Mouse (Mus musculus): ENCODE results near the gene Osbpl3.

DNA sequence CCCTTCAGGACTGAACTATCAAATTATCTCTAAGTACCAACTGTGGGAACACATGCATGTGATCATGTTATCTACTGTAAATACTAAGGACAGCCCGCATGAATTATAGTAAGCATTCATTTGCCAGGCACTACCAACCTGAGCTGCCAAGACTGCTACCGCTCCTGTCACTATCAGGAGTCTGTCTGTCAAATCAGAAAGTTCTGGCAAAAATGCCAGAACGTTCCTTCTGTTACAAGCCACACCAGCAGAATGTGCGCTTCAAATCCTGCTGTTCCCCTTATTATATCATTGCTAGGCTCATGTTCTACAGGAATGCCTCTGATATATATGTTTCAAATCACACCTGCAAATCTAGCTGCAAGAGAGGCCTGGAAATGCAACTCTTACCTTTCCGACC is 4.6 kb upstream of the Osbpl3 start:
- TF ChIP-seq CTCF (IDR thresholded peaks at IDR 0.05; ENCODE audit: low read depth, low read length) (no peak), POLR2A (IDR thresholded peaks at IDR 0.05; ENCODE audit: extremely low read depth, insufficient read depth, low read length) (no peak)
